Mouse (Mus musculus) bone marrow, adult 2 months (tissue): ENCODE results near the gene Plscr4. TPM values are rescaled to one million over a fixed set of nuclear protein-coding genes. Genes with fewer than 3 reads are reported as not detected.

Source experiments
- H3K27ac ChIP-seq: fragments of 200-500 bp; 2 replicates; pipeline ENCODE4 v1.5.1; 2012; ENCODE audit warnings: low read depth, mild to moderate bottlenecking, control low read depth, inconsistent platforms, low read length; ENCODE audit not compliant: control insufficient read depth, poor library complexity, insufficient read depth
- H3K4me1 ChIP-seq: fragments of 200-500 bp; 2 replicates; pipeline ENCODE4 v1.6.1; 2011; ENCODE audit warnings: low read length; ENCODE audit not compliant: control insufficient read depth, insufficient read depth
- H3K4me3 ChIP-seq: fragments of 200-500 bp; replicated peaks from 2 replicates; pipeline ENCODE3; 2011; ENCODE audit warnings: mild to moderate bottlenecking, low read depth, low read length, control low read depth; ENCODE audit not compliant: control insufficient read depth
- CTCF ChIP-seq: fragments of 200-500 bp; IDR thresholded peaks from 2 replicates; pipeline ENCODE4 v1.5.1; 2011; ENCODE audit warnings: low read length, control low read depth; ENCODE audit not compliant: control insufficient read depth, insufficient read depth
- POLR2A ChIP-seq: fragments of 200-500 bp; IDR thresholded peaks from 2 replicates; pipeline ENCODE4 v1.6.1; 2011; ENCODE audit warnings: low read depth, mild to moderate bottlenecking, control low read depth, low read length, borderline replicate concordance; ENCODE audit not compliant: control insufficient read depth
- WGBS: fragments of 180-500 bp; shearing (Covaris S2); methylation state at CpG from one replicate; pipeline ENCODE4 v1.1.7; 2018; 5-methylcytosine and 5-hydroxymethylcytosine counted together
- polyA plus RNA-seq: library from polyadenylated mRNA; stranded (reverse); fragments of >200 nt; gene quantifications from 2 replicates; pipeline ENCODE4 v1.2.4, GENCODE M21; 2011; ENCODE audit warnings: low replicate concordance; ENCODE audit not compliant: missing spikeins, insufficient read depth, insufficient read length

Gene Plscr4
- 1.7 and 2.5 TPM in 2 replicates for polyA plus RNA-seq

DNA sequence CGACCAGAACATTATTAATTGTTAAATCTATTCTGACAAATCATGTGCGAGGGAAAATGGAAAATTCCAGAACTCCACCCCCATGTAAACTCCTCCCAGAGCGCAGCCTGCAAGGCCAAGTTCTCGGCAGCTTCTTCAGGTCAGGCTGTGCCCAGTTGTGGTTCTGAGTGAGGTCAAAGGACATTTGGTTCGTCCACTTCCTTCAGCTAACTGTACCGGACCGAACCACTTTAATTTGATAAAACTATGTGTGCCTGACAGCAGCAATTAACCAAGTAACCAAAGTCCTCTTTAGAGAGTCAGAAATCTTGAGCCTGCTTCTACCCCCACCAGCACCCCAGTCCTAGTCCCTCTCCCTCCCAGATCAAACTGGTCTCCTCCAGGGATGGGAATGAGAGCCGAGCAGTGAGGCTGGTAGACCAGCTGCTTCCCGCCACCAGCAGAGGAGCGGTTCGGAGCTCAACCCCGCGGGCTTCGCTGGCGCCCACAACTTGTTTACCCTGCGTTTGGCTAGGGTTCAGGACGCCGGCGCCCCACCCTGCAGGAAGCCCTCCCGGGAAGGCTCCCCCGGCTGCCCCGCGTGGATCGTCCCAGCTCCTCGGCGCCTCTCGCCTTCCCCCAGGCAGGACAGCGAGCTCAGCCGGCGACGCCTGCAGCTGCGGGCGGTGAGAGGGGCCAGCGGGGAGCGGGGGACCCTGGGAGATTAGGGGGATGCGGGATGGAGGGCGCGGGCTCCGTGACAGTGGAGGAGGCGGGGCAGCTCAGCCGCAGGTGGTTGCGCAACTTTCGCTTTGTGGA, at the start of gene Plscr4:
Plscr4 (plus strand) TSS at position 113 of the 798 bp plus-strand sequence.
- Histone ChIP-seq H3K4me1 (no peaks in the 10 kb centered on the region; the same call in 1 of the 2 replicates), H3K27ac (peak within 1 kb of the TSS; percentile 78), H3K4me3 (peak within 1 kb of the TSS; percentile 57)
- TF ChIP-seq CTCF (no peak), POLR2A (no peak; the same call in 1 of the 2 replicates)
- 2% methylated on average over 43 of the region's 43 CpGs for WGBS

DNA sequence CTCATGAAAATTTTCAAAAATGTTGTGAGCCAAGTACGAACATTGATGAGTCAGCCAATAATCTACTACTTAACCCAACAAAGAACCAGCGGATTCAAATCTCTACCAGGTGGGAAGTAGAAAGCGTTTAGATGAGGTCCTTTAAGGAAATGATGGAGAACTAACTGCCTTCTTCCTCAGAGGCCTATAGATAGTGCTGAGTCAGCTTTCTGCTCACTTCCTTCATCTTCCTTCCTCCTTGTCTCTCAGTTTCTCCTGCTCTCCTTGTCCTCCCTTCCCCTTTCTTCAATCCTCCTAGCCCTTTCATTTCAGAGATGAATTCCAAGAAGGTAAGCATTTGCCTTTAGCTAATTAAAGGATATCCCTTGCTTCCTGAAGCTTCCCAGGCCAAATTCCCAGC, 46.9 kb upstream of the Plscr4 start:
- 71% methylated on average over 3 of the region's 3 CpGs for WGBS
- H3K27ac ChIP-seq: no peak overlapping the region
- TF ChIP-seq CTCF: no peak
- TF ChIP-seq POLR2A: no peak
- no peak overlapping the region for H3K4me3 ChIP-seq
- H3K4me1 ChIP-seq: no peaks in the 10 kb centered on the region

- Histone ChIP-seq H3K4me3 (no peak overlapping the region), H3K4me1 (no peaks in the 10 kb centered on the region), H3K27ac (no peak overlapping the region)
- 84% methylated on average over 2 of the region's 2 CpGs for WGBS
- TF ChIP-seq CTCF: no peak
- no peak for TF ChIP-seq POLR2A
These were observed 45.1 kb upstream of the Plscr4 start for GRCm38 (mm10) chr9:92412045-92412444.

DNA sequence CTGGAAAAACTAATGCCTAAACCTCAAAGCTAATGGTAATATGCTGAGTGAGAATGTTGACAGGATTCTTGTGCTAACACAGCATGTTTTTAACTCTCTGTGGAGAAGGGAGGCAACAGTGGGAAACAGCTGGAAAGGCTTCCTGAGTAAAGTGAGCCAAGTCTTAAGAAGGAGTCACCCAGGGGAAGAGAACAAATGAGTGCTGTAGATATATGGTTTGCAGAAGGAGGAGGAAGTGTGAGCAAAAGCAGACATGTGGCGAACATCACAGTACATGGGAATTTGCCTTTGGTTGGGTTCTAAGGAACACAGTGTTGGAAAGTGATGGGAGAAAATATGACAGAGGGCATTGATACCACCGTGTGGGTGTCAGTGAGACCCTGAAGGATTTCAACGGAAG, 43.5 kb upstream of the Plscr4 start:
- H3K4me1 ChIP-seq: no peaks in the 10 kb centered on the region
- TF ChIP-seq CTCF (no peak), POLR2A (no peak)
- H3K27ac ChIP-seq: no peak overlapping the region
- no peak overlapping the region for H3K4me3 ChIP-seq
- WGBS: 77% methylated on average over 3 of the region's 3 CpGs

DNA sequence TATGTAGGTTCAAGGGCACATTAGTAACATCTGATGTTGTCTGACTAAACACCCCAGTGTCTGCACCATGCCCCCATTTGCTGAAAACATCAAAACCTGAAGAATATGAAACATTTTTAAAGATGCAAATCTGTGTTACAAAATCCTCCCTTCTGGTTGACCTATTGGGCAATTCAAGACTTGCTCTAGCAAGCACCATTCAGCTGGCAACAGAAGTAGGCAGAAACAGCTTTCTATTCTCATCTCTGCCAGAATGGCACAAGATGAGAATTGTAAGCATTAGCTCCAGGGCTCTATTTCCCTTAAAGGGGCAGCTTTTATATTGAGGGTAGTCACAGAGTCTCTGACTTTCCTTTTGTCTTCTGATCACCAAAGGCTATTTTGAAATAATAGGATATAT, 19.4 kb upstream of the Plscr4 start:
- TF ChIP-seq POLR2A (no peak), CTCF (no peak)
- Histone ChIP-seq H3K27ac (no peak overlapping the region), H3K4me3 (no peak overlapping the region), H3K4me1 (no peaks in the 10 kb centered on the region)

DNA sequence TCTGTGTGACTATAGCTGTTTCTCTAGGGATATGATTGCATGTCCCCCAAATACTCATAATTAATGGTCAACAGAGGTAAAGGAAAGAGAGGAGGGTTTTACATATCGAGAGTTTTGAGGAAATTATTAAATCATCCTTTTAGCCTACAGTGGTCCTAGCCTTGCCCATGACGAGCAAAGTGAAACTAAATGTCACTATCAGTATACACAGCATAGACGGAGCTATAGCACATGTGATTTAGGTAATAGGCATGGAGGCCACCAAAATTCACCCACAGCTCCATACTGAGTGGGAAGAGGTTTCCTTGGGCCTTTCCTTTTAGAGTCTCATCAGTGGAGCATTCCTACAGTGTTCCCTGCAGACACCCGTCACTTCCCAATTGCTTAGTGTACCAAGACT, 15.7 kb upstream of the Plscr4 start:
- 43% methylated on average over 4 of the region's 4 CpGs for WGBS
- Histone ChIP-seq H3K4me1 (no peaks in the 10 kb centered on the region), H3K27ac (no peak overlapping the region), H3K4me3 (no peak overlapping the region)
- TF ChIP-seq POLR2A (no peak), CTCF (no peak)

DNA sequence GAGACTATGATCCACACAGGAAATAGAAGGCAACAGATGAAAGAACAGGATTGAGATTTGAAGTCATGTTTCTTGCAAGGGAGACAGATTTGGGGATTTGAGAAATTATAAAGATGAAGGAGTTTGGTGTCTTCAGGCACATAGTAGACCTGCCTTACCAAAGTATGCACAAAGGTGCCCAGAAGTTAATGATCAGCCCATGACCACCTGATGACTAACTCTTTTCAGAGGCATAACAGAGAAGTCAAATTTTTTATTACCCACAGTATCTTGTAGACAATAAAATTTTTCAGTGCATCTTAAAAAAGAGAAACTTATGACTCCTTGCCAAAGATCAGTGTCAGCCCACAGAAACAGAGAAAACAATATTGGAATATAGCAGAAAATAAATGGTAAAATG, 12.6 kb upstream of the Plscr4 start:
- TF ChIP-seq CTCF: no peak
- TF ChIP-seq POLR2A: no peak
- Histone ChIP-seq H3K27ac (no peak overlapping the region), H3K4me3 (no peak overlapping the region), H3K4me1 (no peaks in the 10 kb centered on the region)

DNA sequence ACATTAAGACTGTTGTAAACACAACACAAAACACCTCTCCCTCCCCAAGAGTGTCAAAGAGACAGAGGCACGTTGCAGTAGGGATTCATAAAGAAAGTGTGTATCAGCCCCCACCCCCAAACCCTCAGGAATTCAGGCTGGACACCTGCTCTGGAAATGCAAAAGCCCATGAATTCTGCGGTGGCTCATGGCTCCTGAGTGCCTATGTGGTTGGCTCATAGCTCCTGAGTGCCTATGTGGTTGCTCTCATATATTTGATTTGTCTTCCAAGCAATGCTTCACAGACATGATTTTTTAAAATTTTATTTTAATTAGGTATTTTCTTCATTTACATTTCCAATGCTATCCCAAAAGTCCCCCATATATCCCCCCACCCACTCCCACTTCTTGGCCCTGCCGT, 568 bp upstream of the Plscr4 start:
- H3K27ac ChIP-seq: no peak overlapping the region
- TF ChIP-seq CTCF (no peak), POLR2A (no peak)
- 91% methylated on average over 3 of the region's 3 CpGs for WGBS
- H3K4me3 ChIP-seq: no peak overlapping the region
- H3K4me1 ChIP-seq: no peaks in the 10 kb centered on the region; the same call in 1 of the 2 replicates
